Mouse (Mus musculus): ENCODE measurements at regions not wholly inside any gene's neighbourhood (a gene's known extent, or its start where the extent isn't known, plus 50 kb on each side); places are given as distances from the start of the nearest gene placed in this dataset.

- Histone ChIP-seq H3K9me3 (ENCODE audit: control insufficient read depth, low read length) (no peaks in the 10 kb centered on the region), H3K4me1 (replicated peaks; ENCODE audit: control insufficient read depth, insufficient read depth, low read length) (peaks cover 12% of the 10 kb centered on the region; the same call in 1 of the 2 replicates), H3K36me3 (ENCODE audit: control insufficient read depth, insufficient read depth, low read length) (no peaks in the 10 kb centered on the region), H3K4me3 (ENCODE audit: low read depth, low read length) (no peak overlapping the region), H3K9ac (ENCODE audit: low read depth, low read length) (no peak overlapping the region), H3K27ac (ENCODE audit: low read depth, low read length) (no peak overlapping the region), H3K4me2 (no peak overlapping the region), H3K27me3 (replicated peaks; ENCODE audit: control insufficient read depth, insufficient read depth, low read length) (no peaks in the 10 kb centered on the region)
- DNase-seq (ENCODE audit: low spot score) (no peak), ATAC-seq (replicated peaks; ENCODE audit: low FRiP score) (0 out of 2 replicates have a peak, but pooled peaks have one; percentile 31)
- 56% methylated on average over 5 of the region's 5 CpGs for WGBS
Measured at GRCm38 (mm10) chr4:62755237-62755900, 195.7 kb downstream of the Rgs3 start.

- ATAC-seq (replicated peaks; ENCODE audit: low FRiP score): no peak
- Histone ChIP-seq H3K27me3 (replicated peaks; ENCODE audit: control insufficient read depth, insufficient read depth, low read length) (no peaks in the 10 kb centered on the region), H3K9ac (ENCODE audit: low read depth, low read length) (no peak overlapping the region), H3K4me3 (ENCODE audit: low read depth, low read length) (no peak overlapping the region), H3K27ac (ENCODE audit: low read depth, low read length) (no peak overlapping the region), H3K4me2 (no peak overlapping the region), H3K9me3 (ENCODE audit: control insufficient read depth, low read length) (no peaks in the 10 kb centered on the region), H3K36me3 (ENCODE audit: control insufficient read depth, insufficient read depth, low read length) (no peaks in the 10 kb centered on the region), H3K4me1 (replicated peaks; ENCODE audit: control insufficient read depth, insufficient read depth, low read length) (peaks cover 12% of the 10 kb centered on the region; the same call in 1 of the 2 replicates)
- 14% methylated on average over 10 of the region's 10 CpGs for WGBS
- no peak for DNase-seq (ENCODE audit: low spot score)
Measured at GRCm38 (mm10) chr4:62756721-62757206, 197.1 kb downstream of the Rgs3 start.

- no peaks in the 10 kb centered on the region for H3K9me3 ChIP-seq (ENCODE audit: control insufficient read depth, low read length)
- no peaks in the 10 kb centered on the region for H3K36me3 ChIP-seq (ENCODE audit: control insufficient read depth, insufficient read depth, low read length)
- 74% methylated on average over 11 of the region's 11 CpGs for WGBS
- ATAC-seq (replicated peaks; ENCODE audit: low FRiP score) (no peak), DNase-seq (ENCODE audit: low spot score) (no peak)
- peaks cover 8% of the 10 kb centered on the region; the same call in 1 of the 2 replicates for H3K4me1 ChIP-seq (replicated peaks; ENCODE audit: control insufficient read depth, insufficient read depth, low read length)
- no peaks in the 10 kb centered on the region for H3K27me3 ChIP-seq (replicated peaks; ENCODE audit: control insufficient read depth, insufficient read depth, low read length)
- no peak overlapping the region for H3K27ac ChIP-seq (ENCODE audit: low read depth, low read length)
- H3K4me3 ChIP-seq (ENCODE audit: low read depth, low read length): no peak overlapping the region
- H3K4me2 ChIP-seq: no peak overlapping the region
- no peak overlapping the region for H3K9ac ChIP-seq (ENCODE audit: low read depth, low read length)
Measured at GRCm38 (mm10) chr4:62760748-62761604, 201.3 kb downstream of the Rgs3 start.

- no peaks in the 10 kb centered on the region for H3K9me3 ChIP-seq (ENCODE audit: control insufficient read depth, low read length)
- ATAC-seq (replicated peaks; ENCODE audit: low FRiP score): no peak
- no peak overlapping the region for H3K27ac ChIP-seq (ENCODE audit: low read depth, low read length)
- no peaks in the 10 kb centered on the region for H3K36me3 ChIP-seq (ENCODE audit: control insufficient read depth, insufficient read depth, low read length)
- 2% methylated on average over 1 of the region's 1 CpGs for WGBS
- H3K9ac ChIP-seq (ENCODE audit: low read depth, low read length): no peak overlapping the region
- H3K4me1 ChIP-seq (replicated peaks; ENCODE audit: control insufficient read depth, insufficient read depth, low read length): peaks cover 4% of the 10 kb centered on the region; the same call in 1 of the 2 replicates
- H3K27me3 ChIP-seq (replicated peaks; ENCODE audit: control insufficient read depth, insufficient read depth, low read length): no peaks in the 10 kb centered on the region
- H3K4me2 ChIP-seq: no peak overlapping the region
- no peak for DNase-seq (ENCODE audit: low spot score)
- H3K4me3 ChIP-seq (ENCODE audit: low read depth, low read length): no peak overlapping the region
Measured at GRCm38 (mm10) chr4:62761672-62762071, 202.0 kb downstream of the Rgs3 start.

- Histone ChIP-seq H3K27me3 (replicated peaks; ENCODE audit: control insufficient read depth, insufficient read depth, low read length) (no peaks in the 10 kb centered on the region), H3K9ac (ENCODE audit: low read depth, low read length) (no peak overlapping the region), H3K4me1 (replicated peaks; ENCODE audit: control insufficient read depth, insufficient read depth, low read length) (no peaks in the 10 kb centered on the region), H3K9me3 (ENCODE audit: control insufficient read depth, low read length) (no peaks in the 10 kb centered on the region), H3K4me2 (no peak overlapping the region), H3K4me3 (ENCODE audit: low read depth, low read length) (no peak overlapping the region), H3K27ac (ENCODE audit: low read depth, low read length) (no peak overlapping the region), H3K36me3 (ENCODE audit: control insufficient read depth, insufficient read depth, low read length) (no peaks in the 10 kb centered on the region)
- ATAC-seq (replicated peaks; ENCODE audit: low FRiP score) (peak; percentile 70), DNase-seq (ENCODE audit: low spot score) (peak; percentile 54)
- WGBS: 10% methylated on average over 5 of the region's 5 CpGs
Measured at GRCm38 (mm10) chr4:62763990-62764389, 201.4 kb upstream of the Zfp618 start.

GRCm38 (mm10) chr4:62769469-62770234 lies 195.7 kb upstream of the Zfp618 start:
- H3K9ac ChIP-seq (ENCODE audit: low read depth, low read length): no peak overlapping the region
- H3K36me3 ChIP-seq (ENCODE audit: control insufficient read depth, insufficient read depth, low read length): no peaks in the 10 kb centered on the region
- no peak overlapping the region for H3K27ac ChIP-seq (ENCODE audit: low read depth, low read length)
- no peak for DNase-seq (ENCODE audit: low spot score)
- H3K9me3 ChIP-seq (ENCODE audit: control insufficient read depth, low read length): no peaks in the 10 kb centered on the region
- ATAC-seq (replicated peaks; ENCODE audit: low FRiP score): no peak
- 80% methylated on average over 10 of the region's 10 CpGs for WGBS
- H3K4me1 ChIP-seq (replicated peaks; ENCODE audit: control insufficient read depth, insufficient read depth, low read length): no peaks in the 10 kb centered on the region
- no peak overlapping the region for H3K4me2 ChIP-seq
- H3K4me3 ChIP-seq (ENCODE audit: low read depth, low read length): no peak overlapping the region
- H3K27me3 ChIP-seq (replicated peaks; ENCODE audit: control insufficient read depth, insufficient read depth, low read length): no peaks in the 10 kb centered on the region

- Histone ChIP-seq H3K27ac (ENCODE audit: low read depth, low read length) (no peak overlapping the region), H3K27me3 (replicated peaks; ENCODE audit: control insufficient read depth, insufficient read depth, low read length) (no peaks in the 10 kb centered on the region), H3K36me3 (ENCODE audit: control insufficient read depth, insufficient read depth, low read length) (no peaks in the 10 kb centered on the region), H3K4me1 (replicated peaks; ENCODE audit: control insufficient read depth, insufficient read depth, low read length) (no peaks in the 10 kb centered on the region), H3K4me2 (no peak overlapping the region), H3K4me3 (ENCODE audit: low read depth, low read length) (no peak overlapping the region), H3K9me3 (ENCODE audit: control insufficient read depth, low read length) (no peaks in the 10 kb centered on the region), H3K9ac (ENCODE audit: low read depth, low read length) (no peak overlapping the region)
- WGBS: 67% methylated on average over 10 of the region's 10 CpGs
- DNase-seq (ENCODE audit: low spot score) (no peak), ATAC-seq (replicated peaks; ENCODE audit: low FRiP score) (no peak)
Measured at GRCm38 (mm10) chr4:62775005-62775609, 190.3 kb upstream of the Zfp618 start.

GRCm38 (mm10) chr4:62776881-62777280 lies 188.5 kb upstream of the Zfp618 start:
- Histone ChIP-seq H3K27ac (ENCODE audit: low read depth, low read length) (no peak overlapping the region), H3K4me3 (ENCODE audit: low read depth, low read length) (no peak overlapping the region), H3K9ac (ENCODE audit: low read depth, low read length) (no peak overlapping the region), H3K9me3 (ENCODE audit: control insufficient read depth, low read length) (no peaks in the 10 kb centered on the region), H3K4me1 (replicated peaks; ENCODE audit: control insufficient read depth, insufficient read depth, low read length) (no peaks in the 10 kb centered on the region), H3K36me3 (ENCODE audit: control insufficient read depth, insufficient read depth, low read length) (no peaks in the 10 kb centered on the region), H3K27me3 (replicated peaks; ENCODE audit: control insufficient read depth, insufficient read depth, low read length) (peaks cover 9% of the 10 kb centered on the region), H3K4me2 (no peak overlapping the region)
- no peak for DNase-seq (ENCODE audit: low spot score)
- no peak for ATAC-seq (replicated peaks; ENCODE audit: low FRiP score)
- 78% methylated on average over 9 of the region's 9 CpGs for WGBS
